Mouse (Mus musculus) spleen, adult 2 months (tissue): Measurements from ENCODE around the gene Drg1.
"Not testable (repeated sequence)": the region's sequence is repeated elsewhere in the genome, so short reads cannot be mapped to it uniquely, and the experiment has no call there.

Source experiments
- CTCF ChIP-seq: fragments of 200-500 bp; IDR thresholded peaks from 2 replicates; pipeline ENCODE4 v1.5.1; 2011; ENCODE audit warnings: mild to moderate bottlenecking, inconsistent platforms; ENCODE audit not compliant: insufficient read depth, insufficient read length, insufficient replicate concordance; ENCODE audit errors: extremely low read depth
- POLR2A ChIP-seq: fragments of 200-500 bp; IDR thresholded peaks from 2 replicates; pipeline ENCODE4 v1.6.1; 2011; ENCODE audit warnings: low read depth, low read length, inconsistent platforms

GRCm38 (mm10) chr11:3146806-3147205, 119.4 kb downstream of the Drg1 start:
- not testable (repeated sequence) for TF ChIP-seq POLR2A, CTCF
